Mouse (Mus musculus) kidney, embryonic 14.5 days (tissue): Measurements from ENCODE around the gene Il2ra. TPM values are rescaled to one million over a fixed set of nuclear protein-coding genes. Genes with fewer than 3 reads are reported as not detected.

Experiments
- ATAC-seq: fragments of 200-750 bp; cut with Nextera tagmentation; 2 replicates; pipeline ENCODE4 v1.8.0; 2017; ENCODE audit warnings: moderate number of reproducible peaks, mild to moderate bottlenecking, moderate TSS enrichment, moderate library complexity; ENCODE audit not compliant: low FRiP score, low TSS enrichment
- H3K27ac ChIP-seq: fragments of 300-500 bp; sonication (generic); 2 replicates; pipeline ENCODE4 v1.5.1; 2014; ENCODE audit warnings: low read depth, mild to moderate bottlenecking, low read length, moderate library complexity, mixed read lengths
- H3K27me3 ChIP-seq: fragments of 300-500 bp; sonication (generic); 2 replicates; pipeline ENCODE4 v1.6.1; 2014; ENCODE audit warnings: mild to moderate bottlenecking, low read length; ENCODE audit not compliant: control insufficient read depth, insufficient read depth
- H3K36me3 ChIP-seq: fragments of 300-500 bp; sonication (generic); 2 replicates; pipeline ENCODE4 v1.6.1; 2014; ENCODE audit warnings: low read length, mixed read lengths; ENCODE audit not compliant: control insufficient read depth, insufficient read depth
- H3K4me1 ChIP-seq: fragments of 300-500 bp; sonication (generic); 2 replicates; pipeline ENCODE4 v1.6.1; 2014; ENCODE audit warnings: low read length, mixed read lengths; ENCODE audit not compliant: control insufficient read depth, insufficient read depth
- H3K4me2 ChIP-seq: fragments of 300-500 bp; sonication (generic); replicated peaks from 2 replicates; pipeline ENCODE4 v1.6.1; 2014; ENCODE audit warnings: low read depth, mild to moderate bottlenecking, low read length
- H3K4me3 ChIP-seq: fragments of 300-500 bp; sonication (generic); 2 replicates; pipeline ENCODE4 v1.5.1; 2014; ENCODE audit warnings: mild to moderate bottlenecking, low read length
- H3K9ac ChIP-seq: fragments of 300-500 bp; sonication (generic); 2 replicates; pipeline ENCODE4 v1.6.1; 2014; ENCODE audit warnings: low read depth, mild to moderate bottlenecking, low read length, moderate library complexity
- H3K9me3 ChIP-seq: fragments of 300-500 bp; sonication (generic); 2 replicates; pipeline ENCODE4 v1.6.1; 2016; ENCODE audit warnings: low read length; ENCODE audit not compliant: control insufficient read depth
- WGBS: fragments of 180-500 bp; shearing (Covaris S2); extraction: QIAGEN DNeasy Blood & Tissue Kit; methylation state at CpG from one replicate; pipeline ENCODE4 v1.1.7; 2014; 5-methylcytosine and 5-hydroxymethylcytosine counted together
- polyA plus RNA-seq: library from polyadenylated mRNA; unstranded; fragments of >200 nt; fragmentation: Nextera tagmentation; extraction: Ambion mirVana; gene quantifications from 2 replicates; pipeline ENCODE4 v1.2.1, GENCODE M21; 2014

The Il2ra gene
- polyA plus RNA-seq, 1 experiment from 2014 or later: not detected

GRCm38 (mm10) chr2:11659263-11659662, 16.7 kb downstream of the Il2ra start:
- Histone ChIP-seq H3K4me1 (no peaks in the 10 kb centered on the region), H3K9ac (no peak overlapping the region), H3K4me3 (no peak overlapping the region), H3K9me3 (no peaks in the 10 kb centered on the region), H3K4me2 (no peak overlapping the region), H3K36me3 (no peaks in the 10 kb centered on the region), H3K27me3 (no peaks in the 10 kb centered on the region), H3K27ac (no peak overlapping the region)
- WGBS: 15% methylated on average over 2 of the region's 2 CpGs
- ATAC-seq: no peak

- no peak for ATAC-seq
- 82% methylated on average over 6 of the region's 6 CpGs for WGBS
- H3K27ac ChIP-seq: no peak overlapping the region
- no peak overlapping the region for H3K4me2 ChIP-seq
- H3K4me3 ChIP-seq: no peak overlapping the region
- H3K9me3 ChIP-seq: no peaks in the 10 kb centered on the region
- no peaks in the 10 kb centered on the region for H3K4me1 ChIP-seq
- no peak overlapping the region for H3K9ac ChIP-seq
- no peaks in the 10 kb centered on the region for H3K36me3 ChIP-seq
- no peaks in the 10 kb centered on the region for H3K27me3 ChIP-seq
These were observed 19.7 kb downstream of the Il2ra start for GRCm38 (mm10) chr2:11662143-11662906.

GRCm38 (mm10) chr2:11662907-11663230, 20.3 kb downstream of the Il2ra start:
- Histone ChIP-seq H3K27ac (no peak overlapping the region), H3K4me2 (no peak overlapping the region), H3K36me3 (no peaks in the 10 kb centered on the region), H3K9me3 (no peaks in the 10 kb centered on the region), H3K27me3 (no peaks in the 10 kb centered on the region), H3K4me3 (no peak overlapping the region), H3K9ac (no peak overlapping the region), H3K4me1 (no peaks in the 10 kb centered on the region)
- ATAC-seq: no peak
- 89% methylated on average over 1 of the region's 1 CpGs for WGBS

DNA sequence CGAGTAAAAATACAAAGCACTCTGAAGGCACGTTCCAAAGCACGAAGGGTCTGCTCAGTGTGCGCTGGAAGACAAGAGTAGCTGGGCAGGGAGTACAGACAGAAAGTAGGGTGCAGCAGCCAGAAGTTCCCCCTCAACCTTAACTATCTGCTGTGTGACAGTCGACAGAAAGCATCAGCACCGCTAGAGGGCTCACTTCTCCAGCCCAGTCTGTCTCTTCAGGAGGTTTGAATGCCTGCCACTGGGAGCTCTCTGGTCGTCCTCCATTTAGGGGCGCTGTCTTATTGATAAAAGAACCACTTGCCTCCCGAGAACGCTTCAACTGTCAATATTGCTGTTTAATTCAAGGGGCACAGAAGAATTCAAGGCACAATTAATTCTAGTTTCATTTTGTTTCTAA, 21.4 kb downstream of the Il2ra start:
- peak; percentile 88 for ATAC-seq
- WGBS: 6% methylated on average over 10 of the region's 10 CpGs
- Histone ChIP-seq H3K9ac (no peak overlapping the region), H3K4me2 (peak overlapping the region; percentile 34), H3K27ac (no peak overlapping the region), H3K4me3 (no peak overlapping the region), H3K36me3 (no peaks in the 10 kb centered on the region), H3K9me3 (no peaks in the 10 kb centered on the region), H3K27me3 (no peaks in the 10 kb centered on the region), H3K4me1 (no peaks in the 10 kb centered on the region)

- Histone ChIP-seq H3K27ac (no peak overlapping the region), H3K27me3 (no peaks in the 10 kb centered on the region), H3K9ac (no peak overlapping the region), H3K4me1 (no peaks in the 10 kb centered on the region), H3K9me3 (no peaks in the 10 kb centered on the region), H3K4me2 (peak overlapping the region; percentile 34), H3K4me3 (no peak overlapping the region), H3K36me3 (no peaks in the 10 kb centered on the region)
- 52% methylated on average over 6 of the region's 6 CpGs for WGBS
- ATAC-seq: no peak
These were observed 21.8 kb downstream of the Il2ra start for GRCm38 (mm10) chr2:11664367-11664766.

DNA sequence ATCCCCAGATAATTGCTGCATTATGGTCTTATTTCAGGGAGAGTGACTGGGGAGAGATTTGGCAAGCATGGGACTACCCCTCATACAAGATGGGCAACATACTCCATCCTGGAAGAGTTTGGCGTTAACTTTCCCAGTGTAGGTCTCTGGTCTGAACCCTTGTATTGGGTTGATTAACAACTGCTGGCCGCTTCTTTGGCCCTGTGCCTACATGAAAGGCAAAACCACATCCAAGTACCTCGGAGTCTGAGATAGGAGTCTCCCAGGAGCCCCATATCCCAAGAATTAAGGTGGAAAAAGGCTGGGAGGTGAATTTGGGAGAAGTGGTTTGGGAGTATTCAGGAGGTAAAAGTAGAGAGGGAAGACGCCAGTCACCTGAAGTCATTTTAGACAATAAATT, 22.2 kb downstream of the Il2ra start:
- H3K4me1 ChIP-seq: no peaks in the 10 kb centered on the region
- ATAC-seq: no peak

GRCm38 (mm10) chr2:11665326-11665725, 22.7 kb downstream of the Il2ra start:
- Histone ChIP-seq H3K9me3 (no peaks in the 10 kb centered on the region), H3K4me2 (no peak overlapping the region), H3K36me3 (no peaks in the 10 kb centered on the region), H3K27me3 (no peaks in the 10 kb centered on the region), H3K27ac (no peak overlapping the region), H3K4me1 (no peaks in the 10 kb centered on the region), H3K4me3 (no peak overlapping the region), H3K9ac (no peak overlapping the region)
- ATAC-seq: no peak
- 85% methylated on average over 3 of the region's 3 CpGs for WGBS

More for the DNA sequence above, 22.2 kb downstream of the Il2ra start:
- Histone ChIP-seq H3K27ac (no peak overlapping the region), H3K36me3 (no peaks in the 10 kb centered on the region), H3K9me3 (no peaks in the 10 kb centered on the region), H3K27me3 (no peaks in the 10 kb centered on the region), H3K9ac (no peak overlapping the region), H3K4me2 (no peak overlapping the region), H3K4me3 (no peak overlapping the region)
- 85% methylated on average over 4 of the region's 4 CpGs for WGBS

GRCm38 (mm10) chr2:11672144-11672543, 29.5 kb downstream of the Il2ra start:
- Histone ChIP-seq H3K36me3 (no peaks in the 10 kb centered on the region), H3K4me2 (no peak overlapping the region), H3K27me3 (peaks cover 4% of the 10 kb centered on the region; the same call in 1 of the 2 replicates), H3K4me1 (no peaks in the 10 kb centered on the region), H3K4me3 (no peak overlapping the region), H3K9me3 (no peaks in the 10 kb centered on the region; the same call in 1 of the 2 replicates), H3K27ac (no peak overlapping the region), H3K9ac (no peak overlapping the region)
- WGBS: 25% methylated on average over 3 of the region's 3 CpGs
- ATAC-seq: no peak

DNA sequence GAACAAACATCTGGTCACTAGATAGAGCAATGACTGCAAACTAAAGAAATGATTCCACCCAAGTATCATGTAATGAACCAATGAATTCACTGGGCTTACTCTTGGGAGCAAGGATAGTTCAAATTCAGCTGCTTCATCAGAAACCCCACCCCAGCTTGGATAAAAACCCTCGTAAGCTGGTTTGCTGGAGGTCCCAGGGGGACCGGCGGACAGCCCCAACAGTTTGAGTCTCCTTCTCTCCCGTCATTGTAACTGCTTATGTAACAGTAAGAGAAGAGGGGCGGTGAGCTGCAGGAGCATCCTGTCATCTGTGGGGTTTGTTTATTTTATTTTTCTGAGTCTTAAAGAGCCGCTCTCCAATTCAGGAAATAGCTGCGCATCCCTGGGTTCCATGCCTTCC, 37.0 kb downstream of the Il2ra start:
- Histone ChIP-seq H3K9me3 (no peaks in the 10 kb centered on the region), H3K4me3 (no peak overlapping the region), H3K4me1 (no peaks in the 10 kb centered on the region), H3K4me2 (no peak overlapping the region), H3K36me3 (no peaks in the 10 kb centered on the region), H3K9ac (no peak overlapping the region), H3K27me3 (peaks cover 4% of the 10 kb centered on the region; the same call in 1 of the 2 replicates), H3K27ac (no peak overlapping the region)
- WGBS: 67% methylated on average over 7 of the region's 7 CpGs
- no peak for ATAC-seq
